Mouse (Mus musculus) heart, embryonic 15.5 days (tissue): ENCODE results near the gene Rab15. TPM values are rescaled to one million over a fixed set of nuclear protein-coding genes. Genes with fewer than 3 reads are reported as not detected.
"Not testable (repeated sequence)": the region's sequence is repeated elsewhere in the genome, so short reads cannot be mapped to it uniquely, and the experiment has no call there.

Experiments
- ATAC-seq: fragments of 200-750 bp; cut with Nextera tagmentation; replicated peaks from 2 replicates; pipeline ENCODE4 v1.8.0; 2017; ENCODE audit warnings: low read depth, moderate TSS enrichment; ENCODE audit not compliant: insufficient number of reproducible peaks, insufficient read depth, low FRiP score
- H3K27ac ChIP-seq: fragments of 300-500 bp; sonication (generic); 2 replicates; pipeline ENCODE4 v1.5.1; 2015; ENCODE audit warnings: mild to moderate bottlenecking, inconsistent platforms
- H3K27me3 ChIP-seq: fragments of 300-500 bp; sonication (generic); 2 replicates; pipeline ENCODE4 v1.6.1; 2015; ENCODE audit warnings: inconsistent platforms
- H3K36me3 ChIP-seq: fragments of 300-500 bp; sonication (generic); 2 replicates; pipeline ENCODE4 v1.6.1; 2015; ENCODE audit warnings: mild to moderate bottlenecking, inconsistent platforms
- H3K4me1 ChIP-seq: fragments of 300-500 bp; sonication (generic); replicated peaks from 2 replicates; pipeline ENCODE4 v1.6.1; 2015; ENCODE audit warnings: inconsistent platforms
- H3K4me2 ChIP-seq: fragments of 300-500 bp; sonication (generic); 2 replicates; pipeline ENCODE4 v1.6.1; 2015; ENCODE audit warnings: inconsistent platforms, mild to moderate bottlenecking, moderate library complexity
- H3K4me3 ChIP-seq: fragments of 300-500 bp; sonication (generic); 2 replicates; pipeline ENCODE4 v1.5.1; 2015; ENCODE audit warnings: mild to moderate bottlenecking, inconsistent platforms
- H3K9ac ChIP-seq: fragments of 300-500 bp; sonication (generic); 2 replicates; pipeline ENCODE4 v1.6.1; 2015; ENCODE audit warnings: mild to moderate bottlenecking, inconsistent platforms
- H3K9me3 ChIP-seq: fragments of 300-500 bp; sonication (generic); replicated peaks from 2 replicates; pipeline ENCODE4 v1.6.1; 2016; ENCODE audit warnings: inconsistent platforms
- WGBS: fragments of 180-500 bp; shearing (Covaris S2); methylation state at CpG from one replicate; pipeline ENCODE4 v1.1.7; 2015; ENCODE audit warnings: mixed read lengths; 5-methylcytosine and 5-hydroxymethylcytosine counted together
- polyA plus RNA-seq: library from polyadenylated mRNA; unstranded; fragments of >200 nt; fragmentation: Nextera tagmentation; extraction: Ambion mirVana; gene quantifications from 2 replicates; pipeline ENCODE4 v1.2.1, GENCODE M21; 2015

Rab15 gene
- 3.5 and 12.0 TPM in 2 replicates for polyA plus RNA-seq

DNA sequence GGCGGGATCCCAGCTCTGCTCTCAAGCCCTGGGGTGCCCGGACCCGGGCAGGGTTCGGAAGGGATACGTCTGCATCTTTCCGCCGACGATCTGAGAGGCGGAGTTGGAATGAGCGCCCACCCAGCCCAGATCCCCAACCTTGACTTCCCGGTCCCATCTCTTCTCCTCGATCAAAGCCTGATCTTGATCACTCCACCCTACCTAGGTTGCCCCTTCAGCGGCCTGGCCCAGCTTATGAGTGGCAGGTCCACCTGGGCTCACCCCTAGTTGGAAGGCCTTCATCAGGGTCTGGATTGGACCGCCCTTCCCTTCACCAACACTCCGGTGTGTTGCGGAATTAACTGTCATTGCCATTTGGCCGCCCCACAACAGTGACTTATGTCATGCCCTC is at the start of gene Rab15:
Rab15 (minus strand) TSS at position 258 of the 391 bp plus-strand sequence.
- H3K27ac ChIP-seq: no peak within 1 kb of the TSS
- no peak for ATAC-seq
- peak within 1 kb of the TSS; percentile 66 for H3K4me3 ChIP-seq

DNA sequence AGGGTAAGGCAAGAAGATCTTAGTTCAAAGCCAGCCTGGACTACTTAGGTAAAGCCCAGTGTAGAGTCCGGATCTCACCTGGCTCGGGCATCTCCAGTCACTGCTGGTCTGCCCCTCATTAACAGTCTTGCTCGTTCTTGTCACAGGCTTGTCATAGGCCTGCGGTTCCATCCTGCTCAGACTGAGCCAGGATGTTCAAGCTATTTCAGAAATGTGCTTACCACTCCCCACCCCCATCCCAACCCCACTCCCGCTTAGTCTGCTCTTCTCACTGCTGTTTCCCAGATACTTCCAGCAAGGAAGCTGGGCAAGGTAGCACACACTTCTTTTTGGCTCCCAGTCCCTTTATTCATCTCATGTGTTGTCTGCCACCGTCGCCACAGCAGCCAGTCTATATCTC is 46.9 kb upstream of the Rab15 start:
- Histone ChIP-seq H3K9me3 (no peaks in the 10 kb centered on the region), H3K27me3 (no peaks in the 10 kb centered on the region), H3K27ac (no peak overlapping the region), H3K9ac (no peak overlapping the region), H3K4me1 (peaks cover 31% of the 10 kb centered on the region), H3K4me2 (no peak overlapping the region), H3K36me3 (no peaks in the 10 kb centered on the region), H3K4me3 (no peak overlapping the region)
- WGBS: 60% methylated on average over 7 of the region's 7 CpGs
- no peak for ATAC-seq

More for the DNA sequence above, at the start of gene Rab15:
- Histone ChIP-seq H3K27me3 (peaks cover 44% of the 10 kb centered on the region), H3K36me3 (no peaks in the 10 kb centered on the region), H3K4me1 (peaks cover 11% of the 10 kb centered on the region), H3K4me2 (peak within 1 kb of the TSS; percentile 95), H3K9me3 (no peaks in the 10 kb centered on the region), H3K9ac (peak within 1 kb of the TSS; percentile 78)
- 5% methylated on average over 17 of the region's 17 CpGs for WGBS

DNA sequence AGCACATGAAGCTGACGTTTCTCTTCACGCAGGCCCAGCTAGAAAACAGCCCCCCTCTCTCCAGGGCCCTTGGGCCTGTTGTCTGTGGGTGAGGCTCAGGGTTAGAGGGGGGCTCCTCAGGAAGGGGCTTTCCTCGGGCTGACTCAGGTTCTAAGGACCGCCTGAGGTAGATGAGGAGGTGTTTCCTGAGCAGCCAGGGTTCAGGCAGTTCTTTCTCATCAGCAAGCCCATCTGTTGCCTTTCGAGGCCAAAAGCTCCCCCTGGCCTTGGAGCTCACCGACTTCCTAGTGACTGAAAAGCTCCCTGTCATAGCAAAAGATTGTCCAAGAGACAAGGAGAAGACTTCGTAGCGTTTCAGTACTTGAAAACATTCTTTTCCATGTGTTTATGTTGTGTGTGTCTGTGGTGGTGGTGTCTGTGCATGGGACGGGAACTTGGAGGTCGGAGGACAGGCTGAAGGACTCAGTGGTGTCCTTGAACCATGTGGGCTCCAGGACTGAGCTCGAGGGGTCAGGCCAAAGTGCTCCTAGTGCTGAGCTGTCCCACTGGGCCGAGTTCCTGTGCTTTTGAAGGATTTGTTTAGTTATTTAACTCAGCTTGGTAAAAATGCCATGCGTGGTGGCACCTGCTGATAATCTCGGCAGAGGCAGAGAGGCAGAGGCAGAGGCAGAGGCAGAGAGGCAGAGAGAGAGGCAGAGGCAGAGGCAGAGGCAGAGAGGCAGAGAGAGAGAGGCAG is 45.9 kb upstream of the Rab15 start:
- H3K4me1 ChIP-seq: peaks cover 31% of the 10 kb centered on the region
- H3K27me3 ChIP-seq: no peaks in the 10 kb centered on the region
- no peak overlapping the region for H3K4me3 ChIP-seq
- WGBS: 75% methylated on average over 14 of the region's 14 CpGs
- H3K4me2 ChIP-seq: no peak overlapping the region
- no peak for ATAC-seq
- H3K9me3 ChIP-seq: no peaks in the 10 kb centered on the region
- no peak overlapping the region for H3K9ac ChIP-seq
- H3K27ac ChIP-seq: no peak overlapping the region
- no peaks in the 10 kb centered on the region for H3K36me3 ChIP-seq

DNA sequence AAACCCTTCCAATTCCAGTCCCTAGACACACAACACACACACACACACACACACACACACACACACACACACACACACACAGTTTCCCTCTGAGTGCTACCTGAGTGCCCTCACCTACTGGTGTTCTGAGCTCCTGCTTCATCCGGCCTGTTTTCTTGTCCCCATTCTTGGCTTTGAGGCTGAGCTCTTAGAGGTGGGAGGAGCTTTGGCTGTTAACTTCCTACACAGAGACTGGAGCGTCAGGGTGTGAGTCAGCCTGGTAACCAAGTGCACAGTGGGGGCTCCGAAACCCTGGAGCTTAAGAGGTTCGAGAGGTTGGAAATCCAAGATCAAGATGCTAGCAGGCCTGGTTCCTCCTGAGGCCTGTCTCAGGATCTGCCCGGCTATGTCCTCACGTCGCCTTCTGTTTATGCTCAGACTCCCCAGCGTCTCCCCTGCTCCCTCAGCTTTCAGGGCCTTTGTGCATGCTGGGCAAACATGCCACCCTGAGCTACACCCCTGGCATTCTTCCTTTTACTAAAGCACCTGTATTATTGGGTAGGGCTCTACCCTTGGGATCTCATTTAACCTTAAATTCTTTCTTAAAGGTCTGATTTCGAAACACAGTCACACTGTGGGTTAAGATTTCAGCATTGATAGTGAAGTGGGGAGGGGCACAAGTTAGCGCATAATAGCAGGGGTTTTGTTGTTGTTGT is 45.0 kb upstream of the Rab15 start:
- ATAC-seq: no peak
- no peak overlapping the region for H3K9ac ChIP-seq
- no peak overlapping the region for H3K4me3 ChIP-seq
- no peaks in the 10 kb centered on the region for H3K9me3 ChIP-seq
- 64% methylated on average over 10 of the region's 10 CpGs for WGBS
- no peak overlapping the region for H3K27ac ChIP-seq
- no peak overlapping the region for H3K4me2 ChIP-seq
- no peaks in the 10 kb centered on the region for H3K27me3 ChIP-seq
- 0 out of 2 replicates have a peak, but pooled peaks cover under 1% of the 10 kb centered on the region for H3K36me3 ChIP-seq
- H3K4me1 ChIP-seq: peaks cover 24% of the 10 kb centered on the region

DNA sequence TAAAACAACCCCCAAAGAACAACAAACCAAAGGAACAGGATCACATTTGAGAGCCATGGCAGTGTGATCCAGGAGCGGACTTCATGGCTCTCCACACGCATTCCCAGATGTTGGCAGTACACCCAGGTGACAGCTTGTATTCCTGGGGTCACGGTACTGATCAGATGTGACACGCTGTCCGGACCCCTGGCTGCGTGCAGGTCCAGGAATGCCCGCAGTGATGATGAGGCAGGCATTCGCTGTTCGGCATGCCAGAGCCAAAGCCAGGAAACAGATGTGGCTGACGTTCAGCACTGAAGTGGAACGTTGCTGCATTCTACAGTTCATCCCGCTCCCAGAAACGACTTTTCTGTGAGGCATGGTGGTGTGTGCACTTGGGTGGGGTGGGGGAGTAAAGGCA is 42.6 kb upstream of the Rab15 start:
- WGBS: 71% methylated on average over 13 of the region's 13 CpGs
- H3K36me3 ChIP-seq: 0 out of 2 replicates have a peak, but pooled peaks cover 3% of the 10 kb centered on the region
- peaks cover 22% of the 10 kb centered on the region for H3K4me1 ChIP-seq
- no peak for ATAC-seq
- H3K4me2 ChIP-seq: no peak overlapping the region
- no peak overlapping the region for H3K27ac ChIP-seq
- no peaks in the 10 kb centered on the region for H3K27me3 ChIP-seq
- H3K4me3 ChIP-seq: no peak overlapping the region
- no peaks in the 10 kb centered on the region for H3K9me3 ChIP-seq
- no peak overlapping the region for H3K9ac ChIP-seq

DNA sequence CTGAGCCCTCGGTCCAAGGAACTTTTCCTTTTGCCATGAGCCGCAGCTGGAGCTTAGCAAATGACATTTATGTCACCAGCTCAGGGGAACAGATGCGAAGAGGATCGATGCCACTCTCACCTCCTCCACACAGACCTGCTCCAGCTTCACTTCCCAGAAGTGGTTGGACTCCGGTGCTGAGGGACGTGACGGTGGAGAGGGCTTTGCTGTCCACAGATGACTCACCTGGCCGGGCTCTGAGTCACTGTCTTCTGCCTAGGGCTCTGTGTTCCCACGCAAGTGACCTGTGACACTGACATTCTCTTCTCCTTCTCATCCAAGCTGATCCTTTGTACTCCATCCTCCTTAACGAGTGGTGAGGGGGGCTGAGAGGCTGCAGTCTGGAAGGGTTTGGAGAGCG is 40.9 kb upstream of the Rab15 start:
- Histone ChIP-seq H3K9me3 (no peaks in the 10 kb centered on the region), H3K9ac (no peak overlapping the region), H3K27ac (no peak overlapping the region), H3K4me2 (no peak overlapping the region), H3K36me3 (0 out of 2 replicates have a peak, but pooled peaks cover 3% of the 10 kb centered on the region), H3K4me1 (peaks cover 22% of the 10 kb centered on the region), H3K4me3 (no peak overlapping the region), H3K27me3 (no peaks in the 10 kb centered on the region)
- WGBS: 83% methylated on average over 11 of the region's 11 CpGs
- no peak for ATAC-seq

DNA sequence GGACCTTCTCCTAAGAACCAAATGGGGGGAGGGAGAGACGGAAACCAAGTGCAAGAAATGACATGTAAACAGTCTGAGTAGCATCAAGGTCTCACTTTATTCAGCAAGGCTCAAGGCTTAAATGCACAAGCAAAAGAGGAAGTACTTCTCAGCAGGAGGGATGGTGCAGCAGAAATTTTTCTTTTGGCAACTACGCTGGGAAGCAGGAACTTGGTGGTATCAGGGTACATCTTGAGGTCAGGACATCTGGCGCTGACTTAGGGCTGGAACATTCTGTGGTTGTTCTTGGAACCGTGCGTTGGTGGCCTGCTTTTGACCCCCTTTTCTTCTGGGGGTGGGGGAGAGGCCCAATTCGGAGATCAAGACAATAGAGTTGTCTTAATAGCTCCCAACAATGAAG is 36.1 kb upstream of the Rab15 start:
- H3K9me3 ChIP-seq, ATAC-seq, H3K27me3 ChIP-seq, H3K4me2 ChIP-seq, H3K4me1 ChIP-seq, H3K9ac ChIP-seq, H3K4me3 ChIP-seq, H3K27ac ChIP-seq, H3K36me3 ChIP-seq: not testable (repeated sequence)
- 82% methylated on average over 6 of the region's 6 CpGs for WGBS

DNA sequence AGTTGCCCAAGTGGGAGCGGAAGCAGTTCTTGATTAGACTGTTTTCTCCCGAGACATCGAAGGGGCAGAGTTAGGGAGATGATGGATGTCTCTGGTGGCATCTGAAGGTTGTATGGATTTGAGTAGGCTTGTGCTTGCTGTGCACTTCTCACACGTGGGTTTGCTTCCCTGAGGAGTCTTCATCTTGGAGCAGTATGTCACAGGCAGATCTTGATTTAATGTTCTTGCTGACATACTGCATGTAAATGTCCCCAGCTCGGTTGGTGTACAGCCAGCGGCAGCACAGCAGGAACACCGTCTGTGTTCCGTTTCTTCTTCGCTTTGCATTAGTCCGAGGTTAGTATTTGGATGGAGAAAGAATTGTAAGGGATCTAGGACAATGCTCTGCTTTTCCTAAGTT is 34.4 kb upstream of the Rab15 start:
- no peak overlapping the region for H3K27ac ChIP-seq
- 85% methylated on average over 10 of the region's 10 CpGs for WGBS
- H3K9me3 ChIP-seq: no peaks in the 10 kb centered on the region
- peaks cover 6% of the 10 kb centered on the region; the same call in 1 of the 2 replicates for H3K4me1 ChIP-seq
- H3K27me3 ChIP-seq: no peaks in the 10 kb centered on the region
- no peak for ATAC-seq
- H3K9ac ChIP-seq: no peak overlapping the region
- H3K36me3 ChIP-seq: no peaks in the 10 kb centered on the region
- no peak overlapping the region for H3K4me3 ChIP-seq
- H3K4me2 ChIP-seq: no peak overlapping the region

DNA sequence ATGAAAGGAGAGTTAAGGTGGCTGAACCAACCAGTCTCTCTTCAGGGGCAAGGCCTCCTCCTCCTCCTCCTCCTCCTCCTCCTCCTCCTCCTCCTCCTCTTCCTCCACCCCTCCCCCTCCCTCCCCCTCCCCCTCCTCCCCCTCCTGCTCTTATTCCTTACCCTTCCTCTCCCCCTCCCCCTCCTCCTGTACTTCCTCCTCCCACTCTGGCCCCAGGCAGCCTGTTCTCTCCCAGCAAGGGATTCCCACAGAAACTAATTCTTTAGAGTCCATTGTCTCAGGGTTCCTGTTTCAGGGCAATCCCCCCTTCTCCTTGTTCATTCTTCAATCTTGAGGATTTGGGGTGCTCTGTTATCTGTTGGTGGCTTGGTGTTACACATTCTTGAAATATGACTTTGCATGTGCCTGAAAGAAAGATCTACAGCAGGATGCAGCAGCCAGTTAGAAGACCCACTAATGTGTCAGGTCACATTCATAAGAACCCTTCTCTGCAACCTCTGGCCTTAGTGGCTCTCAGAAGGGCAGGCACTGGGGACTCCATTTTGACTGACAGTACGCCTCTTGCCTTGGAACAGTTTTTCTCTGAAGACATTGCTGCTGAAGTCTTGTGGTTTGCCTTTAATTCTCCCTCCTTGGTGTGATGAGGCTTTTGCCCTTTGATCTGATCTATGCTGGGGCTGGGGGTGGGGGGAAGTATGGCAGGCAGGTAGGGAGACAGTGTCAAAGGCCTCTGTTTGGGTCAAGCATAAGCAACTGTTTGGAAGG is 30.9 kb upstream of the Rab15 start:
- no peaks in the 10 kb centered on the region for H3K36me3 ChIP-seq
- H3K9me3 ChIP-seq: no peaks in the 10 kb centered on the region
- no peaks in the 10 kb centered on the region for H3K27me3 ChIP-seq
- WGBS: 85% methylated on average over 1 of the region's 1 CpGs
- no peak overlapping the region for H3K4me3 ChIP-seq
- H3K4me2 ChIP-seq: no peak overlapping the region
- no peak overlapping the region for H3K9ac ChIP-seq
- H3K27ac ChIP-seq: no peak overlapping the region
- H3K4me1 ChIP-seq: peaks cover 6% of the 10 kb centered on the region; the same call in 1 of the 2 replicates
- no peak for ATAC-seq

DNA sequence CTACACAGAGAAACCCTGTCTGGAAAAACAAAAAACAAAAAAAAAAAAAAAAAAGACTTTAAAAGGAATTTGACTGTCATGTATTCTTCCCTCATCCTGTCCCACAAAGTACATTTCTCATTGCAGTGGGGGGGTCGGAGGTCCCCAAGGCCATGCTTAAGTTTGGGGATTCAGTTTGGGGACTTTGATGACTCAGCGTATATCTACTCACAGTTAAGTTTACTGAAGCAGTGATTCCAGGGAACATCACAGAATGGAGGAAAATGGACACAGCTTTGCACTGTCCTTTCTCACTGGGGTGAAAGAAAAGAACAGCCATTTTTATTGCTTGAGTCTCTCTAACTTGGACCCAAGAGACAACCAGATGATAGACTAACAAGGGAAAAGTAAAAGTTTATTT is 29.7 kb upstream of the Rab15 start:
- ATAC-seq: no peak
- no peak overlapping the region for H3K27ac ChIP-seq
- H3K4me3 ChIP-seq: no peak overlapping the region
- H3K9me3 ChIP-seq: no peaks in the 10 kb centered on the region
- H3K4me2 ChIP-seq: no peak overlapping the region
- H3K36me3 ChIP-seq: no peaks in the 10 kb centered on the region
- H3K4me1 ChIP-seq: peaks cover 6% of the 10 kb centered on the region; the same call in 1 of the 2 replicates
- WGBS: 90% methylated on average over 2 of the region's 2 CpGs
- H3K27me3 ChIP-seq: no peaks in the 10 kb centered on the region
- no peak overlapping the region for H3K9ac ChIP-seq

DNA sequence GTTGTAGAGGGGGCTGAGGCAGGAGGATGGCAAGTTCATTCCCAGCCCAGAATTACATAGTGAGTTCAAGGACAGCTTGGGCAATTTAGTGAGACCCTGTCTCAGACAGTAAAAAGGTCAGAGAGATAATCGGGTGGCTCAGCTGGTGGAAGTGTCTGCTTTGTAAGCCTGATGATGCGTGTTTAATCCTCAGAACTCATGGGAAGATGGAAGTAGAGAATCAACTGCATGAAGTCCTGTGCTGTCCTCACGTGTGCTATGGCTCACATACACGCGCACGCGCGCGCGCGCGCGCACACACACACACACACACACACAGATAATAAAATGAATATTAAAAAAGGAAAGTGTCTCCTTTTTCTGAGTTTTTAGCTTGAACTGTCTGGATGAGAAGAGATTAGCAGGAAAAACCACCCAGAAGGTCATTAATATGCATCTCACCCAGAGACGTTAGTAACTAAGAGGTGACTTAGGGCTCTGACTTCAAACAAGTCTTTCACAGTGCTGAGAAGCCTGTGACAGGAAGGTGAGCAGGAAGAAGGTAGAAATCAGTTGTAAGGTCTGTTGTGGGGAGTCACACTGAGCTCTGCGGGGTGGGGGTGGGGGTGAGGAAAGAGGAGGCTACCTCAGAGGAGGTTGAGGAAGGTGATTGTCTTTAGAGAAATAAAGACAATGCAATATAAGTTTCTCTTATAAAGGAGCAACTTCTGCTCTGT is 21.8 kb upstream of the Rab15 start:
- Histone ChIP-seq H3K36me3 (no peaks in the 10 kb centered on the region), H3K9ac (no peak overlapping the region), H3K27ac (no peak overlapping the region), H3K27me3 (no peaks in the 10 kb centered on the region), H3K4me2 (no peak overlapping the region), H3K4me3 (no peak overlapping the region), H3K9me3 (no peaks in the 10 kb centered on the region), H3K4me1 (no peaks in the 10 kb centered on the region)
- 88% methylated on average over 15 of the region's 15 CpGs for WGBS
- ATAC-seq: no peak
